Mouse (Mus musculus) embryonic fibroblast, embryonic 13.5 days (primary cell): ENCODE data around the gene Gm20388.

ENCODE experiments used
- CTCF ChIP-seq: IDR thresholded peaks from 2 replicates; pipeline ENCODE4 v1.5.1; 2011; ENCODE audit warnings: mild to moderate bottlenecking, control low read depth, low read length, moderate library complexity, borderline replicate concordance; ENCODE audit not compliant: insufficient read depth
- POLR2A ChIP-seq: IDR thresholded peaks from 2 replicates; pipeline ENCODE4 v1.6.1; 2011; ENCODE audit warnings: low read depth, mild to moderate bottlenecking, control low read depth, low read length, moderate library complexity

- TF ChIP-seq CTCF (no peak), POLR2A (no peak)
These were observed 831.3 kb downstream of the Gm20388 start for GRCm38 (mm10) chr8:120741815-120742530.
